Mouse (Mus musculus): ENCODE results near the gene 4930404N11Rik. TPM values are rescaled to one million over a fixed set of nuclear protein-coding genes. Genes with fewer than 3 reads are reported as not detected.

4930404N11Rik gene
- polyA plus RNA-seq, 1 experiment from 2014 or later: 1.5 TPM

- 23% methylated on average over 54 of the region's 54 CpGs for WGBS
- TF ChIP-seq CTCF (IDR thresholded peaks at IDR 0.05; ENCODE audit: low read depth): no peak
- Histone ChIP-seq H3K4me2 (replicated peaks; ENCODE audit: low read depth) (peak overlapping the region; percentile 57), H3K36me3 (ENCODE audit: control insufficient read depth, insufficient read depth) (peaks cover 44% of the 10 kb centered on the region), H3K27ac (ENCODE audit: low read depth, low read length) (no peak overlapping the region), H3K9ac (ENCODE audit: low read depth, low read length) (no peak overlapping the region; the same call in 1 of the 2 replicates), H3K4me3 (ENCODE audit: low read depth, low read length) (peak overlapping the region; percentile 16; the same call in 1 of the 2 replicates), H3K4me1 (replicated peaks; ENCODE audit: control insufficient read depth, insufficient read depth, low read length) (peaks cover 35% of the 10 kb centered on the region), H3K27me3 (replicated peaks; ENCODE audit: control insufficient read depth, insufficient read depth, low read length) (no peaks in the 10 kb centered on the region), H3K9me3 (ENCODE audit: control insufficient read depth) (no peaks in the 10 kb centered on the region)
- no peak for ATAC-seq
These were observed 1.9 kb downstream of the 4930404N11Rik start for GRCm38 (mm10) chr10:81363436-81364346.

- Histone ChIP-seq H3K9ac (ENCODE audit: low read depth, low read length) (no peak overlapping the region), H3K4me2 (replicated peaks; ENCODE audit: low read depth) (no peak overlapping the region), H3K9me3 (ENCODE audit: control insufficient read depth) (no peaks in the 10 kb centered on the region), H3K36me3 (ENCODE audit: control insufficient read depth, insufficient read depth) (peaks cover 32% of the 10 kb centered on the region), H3K27me3 (replicated peaks; ENCODE audit: control insufficient read depth, insufficient read depth, low read length) (no peaks in the 10 kb centered on the region), H3K27ac (ENCODE audit: low read depth, low read length) (0 out of 2 replicates have a peak overlapping the region, but pooled peaks have one; percentile 21), H3K4me3 (ENCODE audit: low read depth, low read length) (no peak overlapping the region), H3K4me1 (replicated peaks; ENCODE audit: control insufficient read depth, insufficient read depth, low read length) (peaks cover 40% of the 10 kb centered on the region)
- peak; percentile 3; the same call in 1 of the 2 replicates for ATAC-seq
- 47% methylated on average over 12 of the region's 12 CpGs for WGBS
- TF ChIP-seq CTCF (IDR thresholded peaks at IDR 0.05; ENCODE audit: low read depth): no peak
These were observed 3.2 kb downstream of the 4930404N11Rik start for GRCm38 (mm10) chr10:81362336-81362949.

DNA sequence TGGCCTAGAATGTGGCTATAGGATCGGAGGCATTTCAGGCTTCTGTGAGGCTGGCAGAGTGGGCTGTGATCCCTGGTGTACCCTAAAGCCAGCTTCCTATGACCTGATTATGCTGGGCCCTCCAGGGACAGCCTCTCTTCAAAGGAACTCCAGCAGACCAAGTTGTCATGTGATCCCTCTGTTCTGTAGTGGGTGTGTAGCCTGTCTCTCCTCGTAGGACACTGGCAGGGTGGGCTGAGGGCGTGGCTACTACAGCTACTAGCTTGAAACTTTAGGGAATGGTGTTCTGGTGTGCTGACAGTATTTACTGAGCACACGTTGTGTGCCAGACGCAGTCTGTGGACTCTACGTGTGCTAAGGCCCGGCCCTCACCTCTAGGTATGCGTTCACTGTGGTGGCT, 4.9 kb downstream of the 4930404N11Rik start:
- Histone ChIP-seq H3K4me2 (replicated peaks; ENCODE audit: low read depth) (peak overlapping the region; percentile 95), H3K4me3 (ENCODE audit: low read depth, low read length) (no peak overlapping the region), H3K27me3 (replicated peaks; ENCODE audit: control insufficient read depth, insufficient read depth, low read length) (no peaks in the 10 kb centered on the region), H3K9ac (ENCODE audit: low read depth, low read length) (no peak overlapping the region), H3K4me1 (replicated peaks; ENCODE audit: control insufficient read depth, insufficient read depth, low read length) (peaks cover 40% of the 10 kb centered on the region), H3K27ac (ENCODE audit: low read depth, low read length) (no peak overlapping the region), H3K36me3 (ENCODE audit: control insufficient read depth, insufficient read depth) (peaks cover 24% of the 10 kb centered on the region; the same call in 1 of the 2 replicates), H3K9me3 (ENCODE audit: control insufficient read depth) (no peaks in the 10 kb centered on the region)
- 51% methylated on average over 8 of the region's 8 CpGs for WGBS
- no peak for ATAC-seq
- TF ChIP-seq CTCF (IDR thresholded peaks at IDR 0.05; ENCODE audit: low read depth): no peak

DNA sequence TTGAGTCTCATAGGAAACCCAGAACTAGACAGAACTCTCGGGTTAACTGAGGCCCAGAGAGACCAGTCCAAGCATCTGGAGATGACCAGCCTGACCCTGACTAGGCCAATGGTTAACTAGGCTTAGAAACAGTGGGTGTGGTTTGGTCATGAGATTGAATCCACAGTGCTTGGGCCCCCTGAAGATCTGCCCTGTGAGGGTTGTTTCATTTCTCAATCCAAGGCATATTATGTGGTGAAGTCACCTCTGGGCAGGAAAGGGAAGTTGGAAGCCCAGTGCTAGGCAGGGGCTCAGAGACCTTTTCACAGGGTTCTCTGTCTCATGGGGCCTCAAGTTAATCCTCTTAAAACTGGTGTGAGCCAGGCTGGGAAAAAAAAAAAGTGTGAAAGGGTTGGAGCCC, 6.8 kb downstream of the 4930404N11Rik start:
- Histone ChIP-seq H3K9me3 (ENCODE audit: control insufficient read depth) (no peaks in the 10 kb centered on the region), H3K9ac (ENCODE audit: low read depth, low read length) (peak overlapping the region; percentile 44), H3K27me3 (replicated peaks; ENCODE audit: control insufficient read depth, insufficient read depth, low read length) (no peaks in the 10 kb centered on the region), H3K4me2 (replicated peaks; ENCODE audit: low read depth) (peak overlapping the region; percentile 95), H3K36me3 (ENCODE audit: control insufficient read depth, insufficient read depth) (peaks cover 23% of the 10 kb centered on the region; the same call in 1 of the 2 replicates), H3K4me3 (ENCODE audit: low read depth, low read length) (peak overlapping the region; percentile 78), H3K4me1 (replicated peaks; ENCODE audit: control insufficient read depth, insufficient read depth, low read length) (peaks cover 21% of the 10 kb centered on the region), H3K27ac (ENCODE audit: low read depth, low read length) (peak overlapping the region; percentile 87)
- TF ChIP-seq CTCF (IDR thresholded peaks at IDR 0.05; ENCODE audit: low read depth): no peak
- ATAC-seq: peak; percentile 35
- 47% methylated on average over 1 of the region's 1 CpGs for WGBS

GRCm38 (mm10) chr10:81358209-81358608, 7.4 kb downstream of the 4930404N11Rik start:
- 24% methylated on average over 4 of the region's 4 CpGs for WGBS
- ATAC-seq: no peak
- H3K4me3 ChIP-seq (ENCODE audit: low read depth, low read length): peak overlapping the region; percentile 78
- H3K4me1 ChIP-seq (replicated peaks; ENCODE audit: control insufficient read depth, insufficient read depth, low read length): peaks cover 15% of the 10 kb centered on the region
- no peaks in the 10 kb centered on the region for H3K9me3 ChIP-seq (ENCODE audit: control insufficient read depth)
- H3K36me3 ChIP-seq (ENCODE audit: control insufficient read depth, insufficient read depth): peaks cover 17% of the 10 kb centered on the region; the same call in 1 of the 2 replicates
- peak overlapping the region; percentile 87 for H3K27ac ChIP-seq (ENCODE audit: low read depth, low read length)
- H3K9ac ChIP-seq (ENCODE audit: low read depth, low read length): peak overlapping the region; percentile 78
- no peak for TF ChIP-seq CTCF (IDR thresholded peaks at IDR 0.05; ENCODE audit: low read depth)
- peak overlapping the region; percentile 95 for H3K4me2 ChIP-seq (replicated peaks; ENCODE audit: low read depth)
- H3K27me3 ChIP-seq (replicated peaks; ENCODE audit: control insufficient read depth, insufficient read depth, low read length): no peaks in the 10 kb centered on the region

Measured in intestine, postnatal 0 days (tissue).